Mouse (Mus musculus) cerebellum, adult 2 months (tissue): ENCODE results near the gene Cga.

Experiments
- CTCF ChIP-seq: fragments of 200-500 bp; IDR thresholded peaks from 2 replicates; pipeline ENCODE4 v1.5.1; 2011; ENCODE audit warnings: low read depth, mild to moderate bottlenecking, control low read depth, low read length, moderate library complexity, borderline replicate concordance; ENCODE audit not compliant: insufficient read depth
- POLR2A ChIP-seq: fragments of 200-500 bp; IDR thresholded peaks from 2 replicates; pipeline ENCODE4 v1.6.1; 2011; ENCODE audit warnings: low read length, control low read depth, borderline replicate concordance; ENCODE audit not compliant: insufficient read depth

GRCm38 (mm10) chr4:34883366-34884029 is 10.1 kb upstream of the Cga start:
- TF ChIP-seq CTCF = no peak
- TF ChIP-seq POLR2A = no peak
